Mouse (Mus musculus) kidney, embryonic 14.5 days (tissue): ENCODE measurements around the gene Gm10477. TPM values are rescaled to one million over a fixed set of nuclear protein-coding genes. Genes with fewer than 3 reads are reported as not detected.

Source experiments
- ATAC-seq: fragments of 200-750 bp; cut with Nextera tagmentation; 2 replicates; pipeline ENCODE4 v1.8.0; 2017; ENCODE audit warnings: moderate number of reproducible peaks, mild to moderate bottlenecking, moderate TSS enrichment, moderate library complexity; ENCODE audit not compliant: low FRiP score, low TSS enrichment
- H3K27ac ChIP-seq: fragments of 300-500 bp; sonication (generic); 2 replicates; pipeline ENCODE4 v1.5.1; 2014; ENCODE audit warnings: low read depth, mild to moderate bottlenecking, low read length, moderate library complexity, mixed read lengths
- H3K27me3 ChIP-seq: fragments of 300-500 bp; sonication (generic); 2 replicates; pipeline ENCODE4 v1.6.1; 2014; ENCODE audit warnings: mild to moderate bottlenecking, low read length; ENCODE audit not compliant: control insufficient read depth, insufficient read depth
- H3K36me3 ChIP-seq: fragments of 300-500 bp; sonication (generic); 2 replicates; pipeline ENCODE4 v1.6.1; 2014; ENCODE audit warnings: low read length, mixed read lengths; ENCODE audit not compliant: control insufficient read depth, insufficient read depth
- H3K4me1 ChIP-seq: fragments of 300-500 bp; sonication (generic); 2 replicates; pipeline ENCODE4 v1.6.1; 2014; ENCODE audit warnings: low read length, mixed read lengths; ENCODE audit not compliant: control insufficient read depth, insufficient read depth
- H3K4me2 ChIP-seq: fragments of 300-500 bp; sonication (generic); replicated peaks from 2 replicates; pipeline ENCODE4 v1.6.1; 2014; ENCODE audit warnings: low read depth, mild to moderate bottlenecking, low read length
- H3K4me3 ChIP-seq: fragments of 300-500 bp; sonication (generic); 2 replicates; pipeline ENCODE4 v1.5.1; 2014; ENCODE audit warnings: mild to moderate bottlenecking, low read length
- H3K9ac ChIP-seq: fragments of 300-500 bp; sonication (generic); 2 replicates; pipeline ENCODE4 v1.6.1; 2014; ENCODE audit warnings: low read depth, mild to moderate bottlenecking, low read length, moderate library complexity
- H3K9me3 ChIP-seq: fragments of 300-500 bp; sonication (generic); 2 replicates; pipeline ENCODE4 v1.6.1; 2016; ENCODE audit warnings: low read length; ENCODE audit not compliant: control insufficient read depth
- WGBS: fragments of 180-500 bp; shearing (Covaris S2); extraction: QIAGEN DNeasy Blood & Tissue Kit; methylation state at CpG from one replicate; pipeline ENCODE4 v1.1.7; 2014; 5-methylcytosine and 5-hydroxymethylcytosine counted together
- polyA plus RNA-seq: library from polyadenylated mRNA; unstranded; fragments of >200 nt; fragmentation: Nextera tagmentation; extraction: Ambion mirVana; gene quantifications from 2 replicates; pipeline ENCODE4 v1.2.1, GENCODE M21; 2014

Gm10477 gene
- polyA plus RNA-seq, 1 experiment from 2014 or later: not detected

GRCm38 (mm10) chrX:56572465-56572864, 47.9 kb downstream of the Gm10477 start:
- WGBS: 21% methylated on average over 6 of the region's 6 CpGs
- no peak overlapping the region for H3K27ac ChIP-seq

More at GRCm38 (mm10) chrX:56572465-56572864, 47.9 kb downstream of the Gm10477 start:
- Histone ChIP-seq H3K4me3 (no peak overlapping the region), H3K9me3 (no peaks in the 10 kb centered on the region), H3K36me3 (no peaks in the 10 kb centered on the region), H3K27me3 (no peaks in the 10 kb centered on the region), H3K4me1 (no peaks in the 10 kb centered on the region), H3K4me2 (no peak overlapping the region), H3K9ac (no peak overlapping the region)
- no peak for ATAC-seq

Other genes with a start within 250 kb of the Gm10477 start
- 5.7 and 10.8 TPM in 2 replicates for gene Zfp449, start 178.3 kb upstream of the Gm10477 start, polyA plus RNA-seq
- 5.2 and 5.3 TPM in 2 replicates for gene Smim10l2a, start 150.2 kb upstream of the Gm10477 start, polyA plus RNA-seq
- 1.0 and 4.2 TPM in 2 replicates for gene Gm2174, start 76.8 kb upstream of the Gm10477 start, polyA plus RNA-seq
- gene Ints6l, start 69.9 kb upstream of the Gm10477 start, polyA plus RNA-seq: 25.6 and 28.8 TPM in 2 replicates
- gene Gm648, start 24.9 kb downstream of the Gm10477 start, polyA plus RNA-seq: not detected in 2 replicates
- 18.8 and 33.5 TPM in 2 replicates for gene Mmgt1, start 73.3 kb downstream of the Gm10477 start, polyA plus RNA-seq
- gene Slc9a6, start 85.0 kb downstream of the Gm10477 start, polyA plus RNA-seq: 5.7 and 7.3 TPM in 2 replicates
- 47.4 and 60.3 TPM in 2 replicates for gene Fhl1, start 207.0 kb downstream of the Gm10477 start, polyA plus RNA-seq